Mouse (Mus musculus) R1 (cell line): ENCODE measurements around the gene Bcl2l10.

Experiments
- DNase-seq: peaks from one replicate; pipeline ENCODE4 v3.0.0-alpha.2; 2018; ENCODE audit warnings: low read depth, low spot score

The Bcl2l10 gene

GRCm38 (mm10) chr9:75400639-75401038 lies 53.1 kb downstream of the Bcl2l10 start:
- DNase-seq = no peak
